Mouse (Mus musculus) spleen, postnatal 0 days (tissue): ENCODE results near the gene Tagln3. TPM values are rescaled to one million over a fixed set of nuclear protein-coding genes. Genes with fewer than 3 reads are reported as not detected.

ENCODE experiments used
- polyA plus RNA-seq: library from polyadenylated mRNA; unstranded; fragments of >200 nt; fragmentation: Nextera tagmentation; extraction: Ambion mirVana; gene quantifications from 2 replicates; pipeline ENCODE4 v1.2.1, GENCODE M21; 2015

Tagln3 gene
- 0.34 and 0.41 TPM in 2 replicates for polyA plus RNA-seq

DNA sequence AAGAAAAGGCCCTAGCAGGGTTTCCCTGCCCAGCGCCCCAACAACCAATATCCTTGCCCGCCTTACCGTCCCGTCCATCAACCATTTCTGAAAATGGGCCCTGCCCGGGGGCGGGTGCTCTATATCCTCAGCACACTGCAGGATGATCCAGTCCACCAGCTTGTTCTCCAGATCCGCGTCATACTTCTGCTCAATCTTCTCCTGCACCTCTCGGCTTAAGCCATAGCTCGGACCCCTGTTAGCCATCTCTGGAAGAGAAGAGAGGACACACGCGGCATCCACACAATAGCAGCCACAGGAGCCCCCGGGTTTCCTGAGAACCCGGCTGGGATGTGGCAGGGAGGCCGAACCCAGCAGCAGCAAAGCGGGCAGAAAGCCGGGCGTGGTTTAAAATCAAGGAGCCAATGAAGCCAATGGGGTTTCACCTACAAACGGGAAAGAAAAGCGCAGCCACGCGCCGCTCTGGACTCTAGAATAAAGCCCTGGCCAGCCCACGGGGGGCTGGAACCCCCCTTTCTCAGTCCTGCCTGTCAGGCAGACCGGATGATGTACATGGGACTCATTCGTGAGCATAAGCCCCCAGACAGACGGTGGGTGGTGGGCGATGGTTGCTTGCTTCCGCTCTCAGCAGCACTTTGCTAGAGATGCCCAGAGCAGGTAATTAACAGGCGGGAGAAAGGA lies at the start of gene Tagln3:
Gene Tagln3 (minus strand): TSS at position 548 of the 681 bp plus-strand sequence.

DNA sequence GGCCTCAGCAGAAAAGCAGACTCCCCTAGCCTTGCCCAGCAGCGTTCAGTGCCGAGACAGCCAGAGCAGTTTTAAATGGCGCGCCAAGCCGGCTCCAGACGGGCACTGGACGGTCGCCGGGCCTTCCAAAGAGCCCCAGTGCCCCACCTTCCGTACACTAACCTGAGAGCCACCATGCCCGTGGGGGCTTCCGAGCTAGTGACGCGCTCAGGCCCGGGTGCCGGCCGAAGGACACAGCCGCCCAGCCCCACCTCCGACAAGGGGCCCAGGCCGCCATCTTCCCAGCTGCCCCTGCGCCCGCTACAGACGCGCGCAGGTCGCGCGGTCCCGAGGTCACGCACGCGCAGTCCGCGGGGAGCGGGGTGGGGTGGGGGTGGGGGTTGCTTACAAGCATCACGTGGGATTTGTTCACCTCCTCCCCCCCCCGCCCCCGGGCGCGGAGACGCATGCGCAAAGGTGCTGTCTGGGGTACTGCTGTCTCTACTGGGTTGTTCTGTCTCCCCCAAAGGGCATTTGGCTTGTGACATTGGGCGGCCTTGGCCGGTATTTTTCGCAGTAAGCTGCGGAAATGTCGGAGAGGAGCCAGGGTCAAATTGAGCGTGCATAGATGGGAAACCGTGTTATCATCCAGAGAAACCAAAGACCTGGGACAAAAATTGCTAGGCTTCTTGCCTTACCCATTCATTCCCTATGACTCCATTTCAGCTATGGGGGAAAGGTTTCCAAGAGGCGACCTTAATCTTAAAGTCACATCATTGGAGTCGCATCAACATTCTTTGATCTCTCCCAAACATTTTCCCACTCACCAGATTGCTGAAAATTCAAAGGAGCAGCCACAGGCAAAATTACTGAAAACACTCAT lies 18.4 kb upstream of the Tagln3 start, which contains the start of gene Abhd10:
Gene Abhd10 (minus strand): TSS at position 341 of the 862 bp plus-strand sequence.

DNA sequence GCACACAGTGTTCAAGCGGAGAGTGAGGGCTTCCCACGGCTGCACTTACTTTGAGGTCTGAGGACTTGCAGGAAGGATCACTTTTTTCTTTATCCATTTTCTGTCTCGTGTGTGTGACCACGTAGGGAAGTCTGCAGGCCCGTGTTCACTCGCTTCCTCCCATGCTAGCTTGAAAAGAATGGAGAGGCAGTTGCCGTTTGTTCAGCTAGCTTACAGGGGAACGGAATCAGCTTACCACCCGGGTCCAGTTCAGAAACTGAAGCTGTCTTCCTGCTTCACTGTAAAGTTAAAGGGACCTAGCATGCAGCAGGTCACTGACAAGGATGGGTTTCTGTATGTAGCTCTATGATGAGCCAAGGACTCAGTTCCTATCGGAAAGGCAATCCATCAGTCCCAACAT lies 30.9 kb downstream of the Tagln3 start, which contains the start of gene Tmprss7:
Gene Tmprss7 (minus strand): TSS at position 101 of the 400 bp plus-strand sequence.

Other genes starting within 250 kb of the Tagln3 start
- not detected in 2 replicates for gene Gm609, start 231.6 kb downstream of the Tagln3 start, polyA plus RNA-seq
- gene Gm17783, start 192.6 kb downstream of the Tagln3 start, polyA plus RNA-seq: not detected in 2 replicates
- gene Slc9c1, start 189.3 kb downstream of the Tagln3 start, polyA plus RNA-seq: not detected in 2 replicates
- gene Gcsam, start 114.2 kb downstream of the Tagln3 start, polyA plus RNA-seq: 3.7 and 5.3 TPM in 2 replicates
- 0.30 and 0.36 TPM in 2 replicates for gene BC016579, start 70.5 kb downstream of the Tagln3 start, polyA plus RNA-seq
- 0.11 and 0.19 TPM in 2 replicates for gene Tmprss7, start 30.9 kb downstream of the Tagln3 start, polyA plus RNA-seq
- gene Abhd10, start 18.3 kb upstream of the Tagln3 start, polyA plus RNA-seq: 23.7 and 24.9 TPM in 2 replicates
- gene Phldb2, start 229.0 kb upstream of the Tagln3 start, polyA plus RNA-seq: 10.0 and 11.3 TPM in 2 replicates